Mouse (Mus musculus) myocyte (in vitro differentiated cells): ENCODE results near the gene Hibadh. TPM values are rescaled to one million over a fixed set of nuclear protein-coding genes. Genes with fewer than 3 reads are reported as not detected.

Experiments
- H3K27me3 ChIP-seq: one replicate; pipeline ENCODE4 v1.6.1; 2011; ENCODE audit not compliant: control insufficient read depth, insufficient read depth, insufficient read length
- H3K36me3 ChIP-seq: one replicate; pipeline ENCODE4 v1.6.1; 2011; ENCODE audit not compliant: control insufficient read depth, insufficient read depth
- H3K4me2 ChIP-seq: one replicate; pipeline ENCODE4 v1.6.1; 2011; ENCODE audit warnings: low read depth, control low read depth
- H3K4me3 ChIP-seq: one replicate; pipeline ENCODE4 v1.5.1; 2011; ENCODE audit warnings: mild to moderate bottlenecking, control low read depth, moderate library complexity
- H3K79me2 ChIP-seq: one replicate; pipeline ENCODE4 v1.6.1; 2011; ENCODE audit not compliant: control insufficient read depth, insufficient read depth
- H3ac ChIP-seq: one replicate; pipeline ENCODE4 v1.6.1; 2011; ENCODE audit not compliant: control insufficient read depth, insufficient read length
- CEBPB ChIP-seq: IDR thresholded peaks from 2 replicates; pipeline ENCODE4 v1.6.1; 2011; ENCODE audit warnings: mild to moderate bottlenecking, moderate library complexity; ENCODE audit not compliant: poor library complexity, insufficient read depth, severe bottlenecking
- E2F4 ChIP-seq: IDR thresholded peaks from one replicate; pipeline ENCODE4 v1.6.1; 2011; ENCODE audit warnings: mild to moderate bottlenecking, control low read depth, moderate library complexity; ENCODE audit not compliant: insufficient read depth
- MAX ChIP-seq: IDR thresholded peaks from one replicate; pipeline ENCODE4 v1.6.1; 2011; ENCODE audit warnings: low read depth, mild to moderate bottlenecking, control low read depth
- MYOD1 ChIP-seq, 3 experiments: IDR thresholded peaks; one replicate each; pipeline ENCODE4 v1.6.1; 2011; ENCODE audit warnings: control low read depth in 2 of 3, low read depth in 2 of 3, mild to moderate bottlenecking in 2 of 3, moderate library complexity in 1 of 3; ENCODE audit not compliant: insufficient read length in 2 of 3, control insufficient read depth in 1 of 3
- MYOG ChIP-seq, 3 experiments: IDR thresholded peaks; one replicate each; pipeline ENCODE4 v1.6.1; 2011; ENCODE audit warnings: control low read depth in 2 of 3, low read depth in 2 of 3, mild to moderate bottlenecking in 2 of 3; ENCODE audit not compliant: insufficient read length in 2 of 3, control insufficient read depth in 1 of 3, insufficient read depth in 1 of 3
- POLR2A ChIP-seq: IDR thresholded peaks from one replicate; pipeline ENCODE4 v1.6.1; 2011; ENCODE audit warnings: low read depth, mild to moderate bottlenecking, control low read depth, moderate library complexity; ENCODE audit not compliant: insufficient read length
- POLR2AphosphoS2 ChIP-seq: IDR thresholded peaks from one replicate; pipeline ENCODE4 v1.6.1; 2011; ENCODE audit warnings: low read depth, control low read depth; ENCODE audit not compliant: insufficient read length
- REST ChIP-seq: IDR thresholded peaks from one replicate; pipeline ENCODE4 v1.6.1; 2011; ENCODE audit warnings: mild to moderate bottlenecking, control low read depth, moderate library complexity; ENCODE audit not compliant: insufficient read depth, insufficient read length
- SRF ChIP-seq: IDR thresholded peaks from one replicate; pipeline ENCODE4 v1.6.1; 2011; ENCODE audit warnings: low read depth; ENCODE audit not compliant: control insufficient read depth, insufficient read length
- TCF12 ChIP-seq: IDR thresholded peaks from one replicate; pipeline ENCODE4 v1.6.1; 2011; ENCODE audit warnings: mild to moderate bottlenecking, control low read depth; ENCODE audit not compliant: poor library complexity, insufficient read depth, severe bottlenecking
- TCF3 ChIP-seq: IDR thresholded peaks from one replicate; pipeline ENCODE4 v1.6.1; 2011; ENCODE audit warnings: low read depth, control low read depth; ENCODE audit not compliant: insufficient read length
- USF1 ChIP-seq: IDR thresholded peaks from one replicate; pipeline ENCODE4 v1.6.1; 2011; ENCODE audit warnings: low read depth, mild to moderate bottlenecking, control low read depth, moderate library complexity
- polyA plus RNA-seq: library from polyadenylated mRNA; unstranded; fragments of >200 nt; fragmentation: generic; extraction: Trizol; gene quantifications from one replicate; pipeline ENCODE4 v1.2.1, GENCODE M21; 2012; ENCODE audit warnings: missing spikeins

Gene Hibadh
- polyA plus RNA-seq, 1 experiment, result 37.0 TPM

DNA sequence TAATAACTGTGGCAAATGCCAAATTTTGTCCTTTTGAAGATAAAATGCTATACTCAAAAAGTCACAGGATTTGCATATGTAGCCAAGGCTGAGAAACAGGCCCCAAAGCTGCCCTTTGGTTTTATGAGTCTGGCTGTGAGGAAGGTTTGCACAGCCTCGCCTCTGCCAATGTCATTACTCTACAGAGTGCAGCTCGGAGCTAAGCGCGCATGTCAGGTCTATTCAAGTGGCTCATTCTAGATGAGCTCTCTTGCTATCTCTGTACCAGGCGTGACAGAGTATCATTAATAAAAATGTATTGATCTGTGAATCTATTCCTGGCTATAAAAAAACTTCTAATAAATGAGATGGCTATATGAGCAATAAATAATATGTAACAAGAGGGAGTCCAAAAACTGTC, 97.7 kb downstream of the Hibadh start:
- Histone ChIP-seq H3K36me3 (peaks cover 3% of the 10 kb centered on the region), H3K27me3 (no peaks in the 10 kb centered on the region), H3ac (no peak overlapping the region), H3K79me2 (no peaks in the 10 kb centered on the region), H3K4me3 (no peak overlapping the region), H3K4me2 (no peak overlapping the region)
- TF ChIP-seq POLR2AphosphoS2 (no peak), TCF3 (no peak), E2F4 (no peak), POLR2A (no peak), REST (no peak), USF1 (no peak), MYOD1 (IDR thresholded peaks at IDR 0.05; ENCODE audit: control insufficient read depth in 1 of 3, insufficient read length in 2 of 3, low read depth in 2 of 3) (no peak), CEBPB (no peak), MYOG (IDR thresholded peaks at IDR 0.05; ENCODE audit: control insufficient read depth in 1 of 3, insufficient read depth in 1 of 3, insufficient read length in 2 of 3, low read depth in 2 of 3) (no peak)

DNA sequence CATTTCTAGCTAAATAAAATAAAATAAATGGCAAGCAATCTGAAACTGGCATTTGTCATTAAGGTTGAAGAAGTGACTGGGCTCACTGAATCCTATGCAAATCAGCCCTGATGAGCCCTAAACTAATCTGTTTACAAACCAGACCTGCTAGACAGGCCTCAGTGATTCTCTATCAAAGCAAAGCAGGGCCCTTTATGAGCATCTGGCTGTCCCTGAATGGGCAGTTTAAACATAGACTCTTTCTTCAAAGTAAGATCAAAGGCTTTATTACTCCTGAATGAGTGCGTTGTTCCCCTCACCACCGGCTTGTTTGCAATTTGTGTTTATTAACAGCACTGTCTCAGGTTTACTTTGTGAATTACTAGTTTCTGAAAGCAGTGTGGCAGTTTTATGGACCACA, 100.3 kb downstream of the Hibadh start:
- Histone ChIP-seq H3K27me3 (no peaks in the 10 kb centered on the region), H3K4me2 (no peak overlapping the region), H3ac (no peak overlapping the region), H3K79me2 (no peaks in the 10 kb centered on the region), H3K4me3 (no peak overlapping the region), H3K36me3 (no peaks in the 10 kb centered on the region)
- TF ChIP-seq REST, result no peak
- TF ChIP-seq POLR2A, result no peak
- TF ChIP-seq MAX, result no peak
- TF ChIP-seq TCF3, result no peak
- no peak for TF ChIP-seq TCF12
- no peak for TF ChIP-seq POLR2AphosphoS2
- TF ChIP-seq MYOD1 (IDR thresholded peaks at IDR 0.05; ENCODE audit: control insufficient read depth in 1 of 3, insufficient read length in 2 of 3, low read depth in 2 of 3), result no peak
- TF ChIP-seq E2F4, result no peak
- no peak for TF ChIP-seq SRF
- TF ChIP-seq CEBPB, result no peak

DNA sequence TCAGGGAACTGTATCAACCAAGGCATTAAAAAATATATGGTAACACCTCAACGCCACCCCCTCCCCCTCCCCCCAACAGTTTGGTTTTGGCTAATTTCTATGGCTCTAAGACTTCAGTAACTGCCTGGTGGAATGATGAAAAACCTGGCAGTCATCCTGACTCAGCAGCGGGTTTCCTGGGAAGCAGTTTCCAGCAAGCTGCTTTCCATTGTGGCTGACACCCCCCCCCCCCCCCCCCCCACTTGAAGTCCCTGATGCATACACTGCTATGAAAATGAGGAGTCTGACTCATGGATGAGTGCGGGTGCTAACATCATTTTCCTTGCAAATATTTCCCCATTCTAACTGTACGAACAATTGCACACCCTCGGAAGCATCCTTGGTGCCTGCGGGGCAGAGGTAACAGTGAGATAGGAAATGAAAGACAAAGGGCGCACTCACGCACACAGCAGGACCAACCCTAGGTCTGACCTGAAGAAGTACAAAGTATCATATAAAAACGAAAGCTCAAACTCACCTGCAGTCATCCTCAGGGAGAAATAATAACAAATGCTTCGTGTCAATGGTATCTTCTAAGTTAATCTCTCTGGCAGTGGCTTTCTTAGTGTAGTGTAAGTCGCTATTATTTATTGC, 105.0 kb downstream of the Hibadh start:
- Histone ChIP-seq H3K4me2 (no peak overlapping the region), H3K4me3 (no peak overlapping the region), H3K27me3 (no peaks in the 10 kb centered on the region), H3K36me3 (no peaks in the 10 kb centered on the region), H3ac (no peak overlapping the region), H3K79me2 (no peaks in the 10 kb centered on the region)
- TF ChIP-seq MYOD1 (IDR thresholded peaks at IDR 0.05; ENCODE audit: control insufficient read depth in 1 of 3, insufficient read length in 2 of 3, low read depth in 2 of 3), result no peak
- TF ChIP-seq SRF, result no peak
- no peak for TF ChIP-seq TCF3
- no peak for TF ChIP-seq USF1
- no peak for TF ChIP-seq E2F4
- no peak for TF ChIP-seq MAX
- no peak for TF ChIP-seq MYOG (IDR thresholded peaks at IDR 0.05; ENCODE audit: control insufficient read depth in 1 of 3, insufficient read depth in 1 of 3, insufficient read length in 2 of 3, low read depth in 2 of 3)
- no peak for TF ChIP-seq CEBPB
- no peak for TF ChIP-seq TCF12
- no peak for TF ChIP-seq REST
- TF ChIP-seq POLR2AphosphoS2, result no peak
- no peak for TF ChIP-seq POLR2A

DNA sequence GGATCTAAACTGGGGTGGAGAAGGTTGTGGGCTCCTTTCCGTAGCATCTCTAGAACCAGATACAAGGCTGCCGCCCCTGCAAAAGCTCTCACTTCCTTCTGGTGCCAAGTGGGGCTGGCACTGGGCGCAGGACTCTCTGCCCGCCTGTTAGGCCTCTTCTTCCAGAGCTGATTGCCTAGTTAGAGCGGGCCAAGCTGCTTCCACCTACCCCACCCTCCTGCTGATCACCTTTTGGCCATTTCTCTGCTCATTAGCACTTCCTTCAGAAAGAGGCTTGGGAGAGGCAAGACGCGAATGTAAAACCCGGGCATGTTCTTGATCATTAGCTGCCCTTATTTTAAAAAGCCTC, 108.1 kb downstream of the Hibadh start:
- Histone ChIP-seq H3K4me2 (no peak overlapping the region), H3K27me3 (no peaks in the 10 kb centered on the region), H3K4me3 (no peak overlapping the region), H3ac (no peak overlapping the region), H3K36me3 (no peaks in the 10 kb centered on the region), H3K79me2 (no peaks in the 10 kb centered on the region)
- no peak for TF ChIP-seq TCF12
- TF ChIP-seq E2F4, result no peak
- no peak for TF ChIP-seq POLR2AphosphoS2
- TF ChIP-seq POLR2A, result no peak
- no peak for TF ChIP-seq MYOD1 (IDR thresholded peaks at IDR 0.05; ENCODE audit: control insufficient read depth in 1 of 3, insufficient read length in 2 of 3, low read depth in 2 of 3)
- no peak for TF ChIP-seq CEBPB
- TF ChIP-seq REST, result no peak
- TF ChIP-seq USF1, result no peak
- no peak for TF ChIP-seq MYOG (IDR thresholded peaks at IDR 0.05; ENCODE audit: control insufficient read depth in 1 of 3, insufficient read depth in 1 of 3, insufficient read length in 2 of 3, low read depth in 2 of 3)
